Mouse (Mus musculus): ENCODE measurements at regions not wholly inside any gene's neighbourhood (a gene's known extent, or its start where the extent isn't known, plus 50 kb on each side); places are given as distances from the start of the nearest gene placed in this dataset.
A peak's percentile ranks its signal among the peaks of the same experiment; 100 is the strongest.

DNA sequence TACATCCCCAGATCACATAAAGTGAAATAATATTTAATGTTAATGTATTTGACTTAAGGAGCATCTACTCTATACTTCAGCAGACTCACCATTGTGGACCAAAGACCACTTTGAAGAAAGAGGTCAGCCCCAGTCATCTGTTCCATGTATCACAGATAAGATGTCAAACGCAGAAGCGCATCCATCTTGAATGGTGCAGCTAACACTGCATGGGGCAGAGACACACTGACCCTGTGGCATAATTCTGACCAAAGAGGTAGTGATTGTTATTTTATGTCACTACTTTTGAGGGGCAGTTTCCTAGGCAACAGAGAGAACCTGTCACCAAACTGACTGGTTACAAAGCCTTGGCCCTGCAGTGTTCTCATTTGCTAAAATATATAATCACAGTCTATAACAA lies 97.8 kb upstream of the Tmtc1 start:
- DNase-seq (ENCODE audit: low spot score), result no peak

DNA sequence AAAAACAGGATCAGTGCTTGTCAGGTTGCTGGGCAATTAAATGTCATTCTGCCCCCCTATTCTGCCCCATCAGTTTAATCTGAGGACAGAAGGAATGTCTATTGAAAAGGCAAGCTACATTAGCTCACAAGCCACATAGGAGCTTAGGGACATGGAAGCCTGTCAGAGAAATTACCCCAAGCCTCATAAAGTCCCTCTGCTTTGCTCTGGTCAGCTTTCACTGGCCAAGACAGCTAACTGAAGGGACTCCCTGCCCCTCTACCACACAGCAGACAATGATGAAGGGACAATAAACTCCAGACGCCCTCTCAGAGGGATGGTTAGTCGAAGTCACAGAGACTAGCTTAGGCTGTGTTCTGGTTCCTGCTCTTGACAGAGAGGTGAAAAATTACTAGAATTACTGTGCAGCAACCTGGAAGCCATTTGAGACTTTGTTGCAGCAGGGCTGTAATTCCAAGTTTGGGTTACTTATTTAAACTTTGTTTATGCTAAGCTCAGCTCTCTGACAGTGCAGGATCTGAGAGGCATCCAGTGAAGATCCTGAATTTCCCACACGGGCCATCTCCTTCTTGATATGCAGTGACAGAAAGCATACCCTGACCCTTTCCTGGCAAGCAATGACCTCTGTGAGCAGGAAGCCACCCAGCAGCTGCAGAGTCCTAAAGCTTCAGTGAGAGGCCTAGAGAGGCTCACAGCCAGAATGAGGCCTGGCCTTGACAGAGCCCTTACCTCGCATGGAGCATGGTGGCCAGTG lies 95.2 kb upstream of the Tmtc1 start:
- no peak for DNase-seq (ENCODE audit: low spot score)

DNA sequence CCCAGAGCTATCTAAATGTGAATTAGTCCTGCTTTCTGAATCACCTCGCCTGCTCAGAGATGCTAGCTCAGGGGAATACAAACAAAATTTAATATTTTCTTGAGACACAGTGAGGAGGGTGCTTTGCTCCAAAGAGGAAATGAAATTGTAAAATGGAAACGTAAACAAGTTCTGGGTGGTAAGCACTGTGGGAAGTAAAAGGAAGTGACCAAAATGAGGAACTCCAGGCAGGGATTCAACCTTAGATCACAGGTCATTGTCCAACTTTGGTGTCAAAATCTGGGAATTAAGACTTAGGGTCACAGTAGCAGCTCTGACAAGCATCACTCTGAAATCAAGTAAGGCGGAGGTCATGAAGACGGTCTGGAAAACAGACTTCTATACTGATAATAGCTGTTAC lies 90.2 kb upstream of the Tmtc1 start:
- DNase-seq (ENCODE audit: low spot score), result no peak

DNA sequence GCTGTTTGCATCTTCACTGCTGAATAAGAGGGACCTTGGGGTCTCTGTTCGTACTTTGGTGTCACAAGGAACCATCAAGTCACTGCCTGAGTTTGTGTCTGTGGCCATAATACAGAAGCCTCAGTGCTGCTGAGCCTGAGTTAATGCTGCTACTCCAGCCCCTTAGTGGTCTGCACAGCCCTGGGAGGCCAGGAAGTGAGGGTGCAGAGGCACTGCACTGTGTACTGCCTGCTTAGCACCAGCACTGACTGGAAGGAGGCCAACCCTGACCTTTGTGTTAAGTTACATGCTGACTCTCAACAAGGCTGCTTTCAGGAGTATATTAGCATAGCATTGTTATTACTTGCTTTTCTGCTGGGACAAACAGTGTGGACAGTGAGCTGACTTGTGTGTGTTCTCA lies 86.9 kb upstream of the Tmtc1 start:
- no peak for DNase-seq (ENCODE audit: low spot score)

DNA sequence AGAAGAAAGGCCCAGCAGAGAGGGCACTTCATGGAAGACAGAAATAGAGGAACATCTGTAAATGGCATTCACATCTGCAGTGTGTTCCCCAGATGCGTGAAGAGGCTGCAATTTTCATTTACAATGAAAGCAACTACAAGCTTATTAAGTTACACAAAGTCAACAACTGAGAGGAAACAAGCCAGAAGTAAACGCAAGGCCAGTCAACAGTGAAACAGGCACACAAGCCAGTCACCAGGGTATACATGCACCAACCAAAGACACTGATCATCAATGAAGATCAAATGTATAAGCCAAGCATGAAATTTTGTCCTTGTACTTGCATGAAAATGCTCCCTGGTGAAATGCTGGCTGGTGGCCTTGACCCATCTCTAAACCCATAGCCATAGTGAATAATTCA lies 84.4 kb upstream of the Tmtc1 start:
- DNase-seq (ENCODE audit: low spot score), result no peak

DNA sequence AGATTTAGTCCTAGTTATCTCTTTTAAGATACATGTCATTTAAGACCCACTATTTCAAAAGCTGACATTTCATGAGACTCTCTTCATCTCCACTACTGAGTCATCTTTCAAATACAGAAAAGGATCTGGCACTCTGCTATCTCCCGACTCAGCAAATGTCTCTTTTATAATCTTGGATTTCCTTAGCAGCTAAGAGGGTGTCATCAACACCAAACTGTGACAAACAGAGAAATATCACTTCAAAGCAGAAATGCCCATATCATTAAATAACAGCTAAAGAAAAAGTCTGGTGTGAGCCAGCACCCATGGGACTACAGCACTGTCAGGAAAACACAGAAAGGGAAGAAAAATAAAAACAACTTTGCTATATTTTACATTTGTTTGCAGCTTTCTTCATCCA lies 78.7 kb upstream of the Tmtc1 start:
- no peak for DNase-seq (ENCODE audit: low spot score)

DNA sequence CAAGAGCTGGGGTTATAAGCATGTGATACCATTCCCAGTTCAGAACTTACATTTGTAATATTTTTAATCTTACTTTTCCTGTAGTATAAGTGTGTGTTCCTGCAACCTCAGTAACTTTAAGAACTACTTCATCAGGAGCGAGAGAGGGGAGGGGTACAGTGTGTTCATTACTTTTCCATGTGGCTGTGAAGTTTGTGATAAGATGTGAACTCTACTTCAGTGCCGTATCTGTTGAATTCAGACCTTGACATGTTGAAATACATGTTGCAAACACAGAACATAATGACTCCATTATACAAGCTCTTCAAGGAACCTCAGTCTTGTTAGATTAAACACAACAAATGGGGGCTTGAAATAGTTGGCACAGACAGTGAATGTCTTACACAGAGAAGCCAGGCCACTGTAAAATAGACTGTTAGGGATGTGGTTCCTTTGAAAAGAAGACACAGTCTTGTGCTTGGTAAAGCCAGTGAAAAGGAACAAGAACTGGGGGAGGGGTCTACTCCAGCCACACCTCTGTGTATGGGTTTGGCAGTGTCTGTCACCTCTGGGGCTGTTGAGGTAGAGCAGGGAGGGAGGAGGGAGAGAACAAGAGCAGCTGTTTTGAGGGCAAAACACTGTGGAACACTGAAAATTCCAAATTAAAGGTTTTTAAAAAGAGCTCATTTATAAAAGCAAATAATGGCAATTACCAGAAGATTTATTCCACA lies 73.5 kb upstream of the Tmtc1 start:
- no peak for DNase-seq (ENCODE audit: low spot score)

DNA sequence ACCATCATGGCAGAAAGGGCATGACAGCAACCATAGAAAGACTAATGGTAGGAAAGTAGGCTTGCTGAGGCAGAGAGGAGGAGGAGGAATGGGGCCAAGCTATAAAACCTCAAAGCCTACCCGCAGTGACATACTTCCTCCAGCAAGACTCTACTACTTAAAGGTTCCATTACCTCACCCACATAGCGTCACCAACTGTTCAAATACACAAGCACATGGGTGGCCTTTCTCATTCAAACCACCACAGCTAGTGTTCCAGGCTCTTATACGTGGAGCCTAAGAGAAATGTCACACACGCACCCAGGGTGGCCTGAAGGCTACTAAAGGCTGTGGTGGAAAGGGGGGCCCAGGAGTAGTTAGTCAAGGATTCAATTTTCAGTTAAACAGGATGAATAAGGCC lies 72.5 kb upstream of the Tmtc1 start:
- no peak for DNase-seq (ENCODE audit: low spot score)

DNA sequence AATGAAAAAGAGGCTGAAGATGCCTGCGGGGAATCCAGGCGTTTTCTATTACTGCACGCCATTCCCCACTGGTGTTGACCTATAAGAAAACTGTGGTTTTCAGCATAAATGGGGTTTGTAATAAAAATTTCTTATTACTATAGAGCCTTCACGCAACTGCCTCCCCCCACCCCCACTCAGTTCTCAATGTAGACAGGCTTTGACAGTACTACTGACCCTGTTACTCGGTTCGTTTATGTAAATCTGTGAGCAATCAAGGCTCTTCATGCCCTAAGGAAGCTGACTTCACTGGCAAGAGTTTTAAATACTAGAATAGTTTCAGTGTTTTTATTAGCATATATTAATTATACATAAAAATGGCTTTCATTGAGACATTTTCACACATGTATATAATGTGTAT lies 70.9 kb upstream of the Tmtc1 start:
- DNase-seq (ENCODE audit: low spot score), result no peak

DNA sequence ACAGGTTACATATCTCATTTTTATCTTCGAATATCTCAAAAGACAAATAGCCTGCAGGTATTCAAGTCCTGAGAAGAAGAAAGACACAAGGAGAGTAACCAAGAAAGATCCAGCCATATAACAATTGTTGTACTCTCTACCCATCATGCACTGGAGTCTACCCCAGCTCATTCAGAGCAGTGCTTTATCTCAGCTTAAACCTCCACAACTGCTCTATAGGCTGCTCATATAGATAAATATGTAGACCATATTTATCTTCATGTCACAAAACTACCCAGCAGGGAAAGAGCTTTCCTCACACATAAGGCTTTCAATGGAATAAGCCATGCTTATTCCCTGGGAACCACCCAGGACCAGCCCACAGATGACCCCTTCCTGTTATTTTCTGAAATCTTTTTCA lies 70.5 kb upstream of the Tmtc1 start:
- DNase-seq (ENCODE audit: low spot score), result no peak

DNA sequence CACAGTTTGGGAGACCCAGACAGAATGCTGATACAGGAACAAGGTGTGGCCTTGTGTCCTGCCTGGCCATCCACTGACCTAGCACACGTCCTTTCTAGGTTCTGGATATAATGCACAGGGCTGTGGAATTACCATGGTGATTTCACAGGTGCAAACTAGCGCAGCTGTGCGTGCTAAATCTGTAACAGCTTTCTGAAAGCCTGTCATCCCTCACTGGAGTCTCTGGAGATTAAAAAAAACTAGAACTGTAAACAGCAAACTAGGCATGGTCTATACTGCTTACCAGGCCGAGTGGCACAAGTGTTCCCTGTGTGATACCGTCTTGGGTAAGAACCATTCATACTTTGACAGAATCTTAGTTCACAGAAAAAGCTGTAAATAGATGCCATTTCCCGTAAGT lies 69.9 kb upstream of the Tmtc1 start:
- DNase-seq (ENCODE audit: low spot score), result no peak

DNA sequence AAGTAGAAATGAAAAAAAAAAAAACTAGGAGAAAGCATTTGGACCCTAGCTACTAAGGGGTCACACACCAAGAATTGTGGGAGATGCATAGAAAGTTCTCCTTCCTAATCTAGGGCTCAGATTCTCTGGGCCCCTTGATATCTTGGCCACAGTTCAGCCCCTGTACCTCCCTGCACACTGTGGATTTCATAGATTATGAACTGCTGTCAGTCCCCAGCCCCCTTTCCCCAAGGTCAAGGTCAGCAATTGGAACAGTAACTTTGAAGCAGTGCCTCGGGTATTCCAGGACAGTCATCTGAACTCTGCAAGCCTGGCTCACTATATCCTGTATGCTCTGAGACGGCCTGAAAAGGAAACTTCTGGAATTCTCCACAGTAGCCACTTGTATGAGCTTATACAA lies 68.9 kb upstream of the Tmtc1 start:
- DNase-seq (ENCODE audit: low spot score), result peak; percentile 36

DNA sequence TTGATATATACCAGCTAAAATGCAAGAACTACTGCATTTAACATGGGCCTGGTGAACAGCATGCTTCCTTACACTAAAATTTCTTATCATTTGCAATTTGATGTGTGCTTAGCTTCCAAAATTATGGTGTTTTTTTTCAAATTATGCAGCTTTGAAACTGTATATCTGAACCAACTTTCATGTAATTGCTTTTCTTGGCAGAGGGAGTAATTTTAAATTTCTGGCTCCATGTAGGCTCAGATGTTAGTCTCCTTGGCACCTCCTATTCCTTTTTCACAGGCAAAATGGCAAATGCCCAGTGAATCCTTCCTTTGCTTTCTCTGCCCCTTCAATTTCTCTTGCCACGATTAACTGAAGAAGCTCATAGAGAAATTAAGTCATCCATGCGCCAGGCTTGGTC lies 61.1 kb upstream of the Tmtc1 start:
- no peak for DNase-seq (ENCODE audit: low spot score)

DNA sequence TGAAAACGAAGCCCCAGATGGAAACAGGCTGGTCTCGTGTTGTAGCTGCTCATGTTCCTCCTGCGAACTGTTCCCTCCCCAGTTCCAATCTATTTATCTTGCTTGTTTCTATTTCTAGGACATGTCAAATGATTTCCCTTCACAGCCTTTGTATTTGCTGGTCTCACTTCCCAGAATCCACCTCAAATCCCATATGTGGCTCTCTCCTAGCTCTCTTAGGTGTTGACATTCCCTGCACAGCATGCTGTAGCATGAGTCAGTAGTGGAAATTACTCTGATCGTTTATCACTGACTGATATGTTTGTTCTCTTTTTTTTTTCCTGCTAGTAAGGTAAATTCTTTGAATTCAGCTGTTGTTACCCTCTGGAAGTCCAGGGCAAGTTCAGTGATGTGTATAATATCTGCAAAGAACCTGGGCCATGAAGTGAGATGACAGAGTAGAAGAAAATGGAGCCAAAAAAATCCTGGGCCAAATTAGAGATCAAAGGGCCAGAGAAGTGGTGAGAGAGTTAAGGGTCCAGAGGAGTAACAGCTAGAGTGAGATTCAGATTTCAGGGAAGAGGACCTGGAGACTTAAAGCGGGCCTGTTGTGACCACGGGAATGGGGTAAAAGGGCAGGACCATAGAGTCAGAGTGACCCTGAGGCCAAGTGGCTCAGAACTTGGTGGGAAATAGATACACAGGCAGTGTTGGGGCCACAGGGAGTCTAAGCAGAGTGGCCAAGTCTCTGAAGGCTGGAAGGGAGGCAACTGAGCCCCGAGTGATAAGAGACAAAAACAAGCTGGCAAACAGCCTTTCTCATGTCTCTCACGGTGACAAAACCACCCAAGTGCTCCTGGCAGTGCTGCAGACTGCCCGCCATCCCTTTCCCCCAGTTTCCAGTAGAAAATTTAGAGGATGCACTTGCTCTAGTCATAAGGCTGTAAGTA lies 56.3 kb upstream of the Tmtc1 start:
- DNase-seq (ENCODE audit: low spot score), result no peak
